ENCODE assay signal across 11 mouse cellular contexts in genomic region chr10:39484892-39485291, GRCm38 (mm10).
DNase-seq lines count a peak whose midpoint lies in the region; ATAC-seq lines count a peak whose summit lies in the region.
"Had no signal": no experiment of that assay in that cellular context is flagged by ENCODE, and none has a peak within 500 bp of the region (broad histone marks: within the 10 kb centered on the region; RNA-seq: fewer than 3 reads in every experiment).

No protein-coding gene starts in this region.

- H3K4me1 ChIP-seq in embryonic facial prominence, embryonic 13.5 days = peaks cover 43% of the 10 kb centered on the region
- peaks cover 74% of the 10 kb centered on the region for H3K4me1 ChIP-seq in hindbrain, embryonic 13.5 days (replicated peaks)
- peaks cover 46% of the 10 kb centered on the region for H3K4me1 ChIP-seq in neural tube, embryonic 12.5 days

- H3K27ac ChIP-seq in embryonic facial prominence, embryonic 13.5 days = peak overlapping the region; percentile 55; the same call in 1 of the 2 replicates
- peak overlapping the region; percentile 85 for H3K27ac ChIP-seq in hindbrain, embryonic 13.5 days
- H3K27ac ChIP-seq in neural tube, embryonic 12.5 days = no peak overlapping the region

- ATAC-seq in embryonic facial prominence, embryonic 13.5 days (ENCODE audit: insufficient number of reproducible peaks, insufficient read depth, low FRiP score, low TSS enrichment, low read depth) = no peak
- peak; percentile 19; the same call in 1 of the 2 replicates for ATAC-seq in hindbrain, embryonic 13.5 days (ENCODE audit: low FRiP score)
- 0 out of 2 replicates have a peak, but pooled peaks have one; percentile 17 for ATAC-seq in neural tube, embryonic 12.5 days (ENCODE audit: low FRiP score, low read depth)

- no peaks in the 10 kb centered on the region for H3K9me3 ChIP-seq in embryonic facial prominence, embryonic 13.5 days
- no peaks in the 10 kb centered on the region for H3K9me3 ChIP-seq in hindbrain, embryonic 13.5 days
- H3K9me3 ChIP-seq in neural tube, embryonic 12.5 days = no peaks in the 10 kb centered on the region

- H3K36me3 ChIP-seq in embryonic facial prominence, embryonic 13.5 days = 0 out of 2 replicates have a peak, but pooled peaks cover 4% of the 10 kb centered on the region
- peaks cover 5% of the 10 kb centered on the region; the same call in 1 of the 2 replicates for H3K36me3 ChIP-seq in hindbrain, embryonic 13.5 days
- H3K36me3 ChIP-seq in neural tube, embryonic 12.5 days = peaks cover 7% of the 10 kb centered on the region; the same call in 1 of the 2 replicates

- intact Hi-C loops in left cerebral cortex, postnatal 10 days (cut with DNase I) = no loop called here

- WGBS in embryonic facial prominence, embryonic 13.5 days = 36% methylated on average over 6 of the region's 6 CpGs
- 35% methylated on average over 6 of the region's 6 CpGs for WGBS in hindbrain, embryonic 13.5 days
- 23% methylated on average over 6 of the region's 6 CpGs for WGBS in neural tube, embryonic 12.5 days

- peak; percentile 17 to 49 for DNase-seq in left cerebral cortex, adult 18-20 months (ENCODE audit: low spot score in 2 of 2)
- no peak for DNase-seq in left cerebral cortex, postnatal 10 days (ENCODE audit: extremely low spot score in 1 of 2, low spot score in 2 of 2)
- DNase-seq in c-Kit-positive CD71-positive TER-119-positive erythroid progenitor cells, embryonic 14.5 days (ENCODE audit: low spot score) = no peak
- no peak for DNase-seq in gastrocnemius, postnatal 25 days
- no peak for DNase-seq in natural killer cell, adult 2 months (ENCODE audit: low spot score in 2 of 2)
- DNase-seq: gastrocnemius, postnatal 36 days; heart, postnatal 4 days had no signal

- no peaks in the 10 kb centered on the region for H3K27me3 ChIP-seq in embryonic facial prominence, embryonic 13.5 days
- H3K27me3 ChIP-seq in hindbrain, embryonic 13.5 days = no peaks in the 10 kb centered on the region
- H3K27me3 ChIP-seq in neural tube, embryonic 12.5 days (replicated peaks) = no peaks in the 10 kb centered on the region

- H3K4me2 ChIP-seq in embryonic facial prominence, embryonic 13.5 days = peak overlapping the region; percentile 20; the same call in 1 of the 2 replicates
- H3K4me2 ChIP-seq in hindbrain, embryonic 13.5 days = peak overlapping the region; percentile 22
- H3K4me2 ChIP-seq in neural tube, embryonic 12.5 days (replicated peaks) = peak overlapping the region; percentile 0; the same call in 1 of the 2 replicates

- H3K4me3 ChIP-seq in embryonic facial prominence, embryonic 13.5 days = no peak overlapping the region
- no peak overlapping the region for H3K4me3 ChIP-seq in hindbrain, embryonic 13.5 days
- H3K4me3 ChIP-seq in neural tube, embryonic 12.5 days = no peak overlapping the region
- H3K4me3 ChIP-seq: myocyte had no signal

- no peak overlapping the region for H3K9ac ChIP-seq in embryonic facial prominence, embryonic 13.5 days
- H3K9ac ChIP-seq in hindbrain, embryonic 13.5 days = 0 out of 2 replicates have a peak overlapping the region, but pooled peaks have one; percentile 43
- H3K9ac ChIP-seq in neural tube, embryonic 12.5 days = 0 out of 2 replicates have a peak overlapping the region, but pooled peaks have one; percentile 8

Comparison
In these comparisons a context has a peak if more than half of its experiments do, and no peak if none do; other contexts are left out.
1. DNase-seq: peak in left cerebral cortex, adult 18-20 months (2 of 2); none in left cerebral cortex, postnatal 10 days (0 of 2), c-Kit-positive CD71-positive TER-119-positive erythroid progenitor cells, embryonic 14.5 days (single experiment), gastrocnemius, postnatal 25 days (single experiment) and natural killer cell, adult 2 months (0 of 2).
2. Peak in every context shown above with its lines, with median percentiles within 50 percentile points of each other: H3K4me2 ChIP-seq.